Mouse (Mus musculus): ENCODE data around the gene Sun3. TPM values are rescaled to one million over a fixed set of nuclear protein-coding genes. Genes with fewer than 3 reads are reported as not detected.

Sun3 gene
- polyA plus RNA-seq, 1 experiment from 2014 or later = not detected

DNA sequence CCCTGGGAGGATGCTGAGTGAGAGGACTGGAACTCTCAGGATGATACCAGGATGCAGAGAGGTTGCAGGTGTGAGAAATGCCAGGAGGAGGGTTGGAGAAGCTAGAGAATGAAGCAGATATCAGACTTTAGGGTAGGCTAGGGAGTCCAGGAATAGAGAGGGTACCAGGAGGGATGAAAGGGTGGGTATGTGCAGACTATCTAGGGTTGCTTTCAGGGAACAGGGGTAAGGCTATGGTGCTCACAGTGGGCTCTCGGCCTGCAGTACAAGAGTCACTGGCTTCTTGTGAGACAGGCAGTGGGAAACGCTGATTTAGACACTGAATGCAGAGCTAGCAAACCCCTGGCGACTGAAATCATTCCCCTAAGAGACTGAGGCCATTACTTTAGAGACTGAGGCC lies 75.6 kb downstream of the Sun3 start, which contains the start of gene Pkd1l1:
Gene Pkd1l1 (minus strand): TSS at position 101 of the 400 bp plus-strand sequence.
- H3K9ac ChIP-seq (replicated peaks) = no peak within 1 kb of the TSS
- 43% methylated on average over 3 of the region's 3 CpGs for WGBS
- no peak for ATAC-seq (replicated peaks)

DNA sequence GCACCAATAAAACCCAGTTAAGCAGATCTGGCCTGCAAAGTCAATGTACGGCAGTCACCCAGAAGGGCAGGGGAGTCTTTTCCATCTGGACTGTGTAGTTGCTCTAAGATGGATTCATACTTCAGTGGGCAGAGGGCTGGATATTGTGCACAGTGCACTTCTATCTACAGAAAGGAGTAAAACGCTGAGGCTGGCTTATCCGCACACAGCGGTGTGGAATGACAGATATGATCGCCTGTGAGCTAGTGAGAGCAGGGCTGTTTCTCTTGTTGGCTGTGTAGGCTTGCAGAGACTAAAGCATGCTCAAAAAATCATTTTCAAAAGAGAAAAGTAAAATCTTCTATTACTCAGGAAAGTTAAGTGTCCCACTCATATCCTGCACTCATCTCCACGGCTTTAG lies 76.7 kb downstream of the Sun3 start:
- Histone ChIP-seq H3K9me3 (no peaks in the 10 kb centered on the region), H3K27ac (replicated peaks) (no peak overlapping the region), H3K4me2 (replicated peaks) (no peak overlapping the region), H3K27me3 (no peaks in the 10 kb centered on the region), H3K4me3 (no peak overlapping the region), H3K4me1 (no peaks in the 10 kb centered on the region), H3K36me3 (no peaks in the 10 kb centered on the region), H3K9ac (replicated peaks) (no peak overlapping the region)
- 91% methylated on average over 6 of the region's 6 CpGs for WGBS
- ATAC-seq (replicated peaks) = no peak

More for the DNA sequence above, 75.6 kb downstream of the Sun3 start, which contains the start of gene Pkd1l1:
- no peak within 1 kb of the TSS for H3K27ac ChIP-seq (replicated peaks)
- H3K4me3 ChIP-seq = no peak within 1 kb of the TSS
- no peaks in the 10 kb centered on the region for H3K4me1 ChIP-seq
- H3K36me3 ChIP-seq = no peaks in the 10 kb centered on the region
- H3K27me3 ChIP-seq = no peaks in the 10 kb centered on the region
- H3K4me2 ChIP-seq (replicated peaks) = no peak within 1 kb of the TSS
- no peaks in the 10 kb centered on the region for H3K9me3 ChIP-seq

DNA sequence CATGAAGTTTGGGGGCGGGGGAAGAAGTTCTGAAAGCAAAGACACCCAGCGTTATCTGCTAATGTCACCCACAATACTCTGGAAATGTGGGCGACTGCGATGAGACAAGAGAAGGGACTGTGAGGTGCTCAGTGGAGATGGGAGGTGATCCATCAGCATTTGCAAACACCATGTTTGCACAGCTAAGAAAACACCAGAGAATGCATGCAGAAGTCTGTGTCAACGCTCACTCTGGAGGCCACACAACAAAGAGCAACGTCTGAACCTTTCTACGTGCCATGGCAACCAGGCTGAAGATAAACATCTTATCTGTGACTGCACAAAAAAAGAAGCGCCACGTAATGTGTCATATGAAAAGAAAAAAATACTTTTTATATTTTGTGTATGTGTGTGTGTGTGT lies 78.3 kb downstream of the Sun3 start:
- Histone ChIP-seq H3K4me1 (no peaks in the 10 kb centered on the region), H3K36me3 (no peaks in the 10 kb centered on the region), H3K9ac (replicated peaks) (no peak overlapping the region), H3K27me3 (no peaks in the 10 kb centered on the region), H3K27ac (replicated peaks) (no peak overlapping the region), H3K4me2 (replicated peaks) (no peak overlapping the region), H3K4me3 (no peak overlapping the region), H3K9me3 (no peaks in the 10 kb centered on the region)
- ATAC-seq (replicated peaks) = no peak
- WGBS = 87% methylated on average over 9 of the region's 9 CpGs

DNA sequence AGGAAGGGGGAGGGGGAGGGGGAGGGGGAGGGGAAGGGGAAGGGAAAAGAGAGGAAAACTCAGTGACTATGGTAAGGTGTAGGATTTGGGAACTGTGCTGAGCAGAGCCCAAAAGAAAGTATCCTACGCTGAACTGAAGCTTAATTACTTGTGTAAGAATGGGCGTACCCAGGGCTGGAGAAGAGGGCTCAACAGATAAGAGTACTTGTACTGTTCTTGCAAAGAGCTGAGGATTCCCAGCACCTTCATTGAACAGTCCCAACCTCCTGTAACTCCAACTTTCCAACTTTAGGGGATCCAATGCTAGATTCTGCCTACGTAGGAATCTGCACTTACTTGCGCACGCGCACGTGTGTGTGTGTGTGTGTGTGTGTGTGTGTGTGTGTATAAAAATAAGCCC lies 80.7 kb downstream of the Sun3 start:
- WGBS = 96% methylated on average over 7 of the region's 7 CpGs
- no peak overlapping the region for H3K9ac ChIP-seq (replicated peaks)
- H3K4me2 ChIP-seq (replicated peaks) = no peak overlapping the region
- no peak overlapping the region for H3K4me3 ChIP-seq
- H3K27me3 ChIP-seq = no peaks in the 10 kb centered on the region
- H3K27ac ChIP-seq (replicated peaks) = no peak overlapping the region
- no peaks in the 10 kb centered on the region for H3K9me3 ChIP-seq
- no peaks in the 10 kb centered on the region for H3K4me1 ChIP-seq
- H3K36me3 ChIP-seq = no peaks in the 10 kb centered on the region
- ATAC-seq (replicated peaks) = no peak

Other genes starting within 250 kb of the Sun3 start
- gene Pkd1l1, start 75.7 kb downstream of the Sun3 start, polyA plus RNA-seq (2015; fragmentation: Nextera tagmentation; extraction: Ambion mirVana) = 0.27 and 0.31 TPM in 2 replicates
- 9.3 and 10.0 TPM in 2 replicates for gene Hus1, start 37.8 kb downstream of the Sun3 start, polyA plus RNA-seq (2015; fragmentation: Nextera tagmentation; extraction: Ambion mirVana)
- 0.64 and 1.6 TPM in 2 replicates for gene Gm11992, start 397 bp downstream of the Sun3 start, polyA plus RNA-seq (2015; fragmentation: Nextera tagmentation; extraction: Ambion mirVana)
- gene Upp1, start 69.1 kb upstream of the Sun3 start, polyA plus RNA-seq (2015; fragmentation: Nextera tagmentation; extraction: Ambion mirVana) = 1.6 and 1.8 TPM in 2 replicates
- gene Abca13, start 143.0 kb upstream of the Sun3 start, polyA plus RNA-seq (2015; fragmentation: Nextera tagmentation; extraction: Ambion mirVana) = 0.01 and 0.03 TPM in 2 replicates

Measured in forebrain, embryonic 15.5 days (tissue).